Mouse (Mus musculus): ENCODE measurements around the gene Fgfr2. TPM values are rescaled to one million over a fixed set of nuclear protein-coding genes. Genes with fewer than 3 reads are reported as not detected.
"Not testable (repeated sequence)": the region's sequence is repeated elsewhere in the genome, so short reads cannot be mapped to it uniquely, and the experiment has no call there.

The Fgfr2 gene
- polyA plus RNA-seq, 1 experiment from 2014 or later: not detected

DNA sequence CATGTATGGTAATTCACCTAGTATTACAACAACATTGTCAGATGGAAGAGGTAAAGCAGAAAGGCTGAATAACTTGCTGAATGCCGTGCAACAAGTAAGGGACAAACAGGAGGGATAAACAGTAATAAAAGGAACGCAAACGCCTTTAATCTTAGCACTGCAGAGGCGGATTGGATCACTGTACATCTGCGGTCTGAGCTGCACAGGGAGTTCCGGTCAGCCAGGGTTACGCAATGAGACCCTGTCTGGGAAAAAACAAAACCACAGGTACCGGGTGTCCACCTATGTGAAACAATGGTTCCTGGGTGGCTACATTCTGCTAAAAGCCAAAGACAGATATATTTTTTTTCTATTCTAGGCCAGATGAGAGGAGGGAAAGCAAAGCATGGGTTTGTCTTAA, 2599.7 kb downstream of the Fgfr2 start:
- H3K79me2 ChIP-seq (ENCODE audit: inconsistent target): peaks cover 8% of the 10 kb centered on the region
- 44% methylated on average over 8 of the region's 8 CpGs for WGBS (ENCODE audit: missing documents)
- H3K27ac ChIP-seq: no peak overlapping the region
- no peak overlapping the region for H3K4me3 ChIP-seq (ENCODE audit: inconsistent target)
- no peaks in the 10 kb centered on the region for H3K36me3 ChIP-seq (ENCODE audit: inconsistent target)

DNA sequence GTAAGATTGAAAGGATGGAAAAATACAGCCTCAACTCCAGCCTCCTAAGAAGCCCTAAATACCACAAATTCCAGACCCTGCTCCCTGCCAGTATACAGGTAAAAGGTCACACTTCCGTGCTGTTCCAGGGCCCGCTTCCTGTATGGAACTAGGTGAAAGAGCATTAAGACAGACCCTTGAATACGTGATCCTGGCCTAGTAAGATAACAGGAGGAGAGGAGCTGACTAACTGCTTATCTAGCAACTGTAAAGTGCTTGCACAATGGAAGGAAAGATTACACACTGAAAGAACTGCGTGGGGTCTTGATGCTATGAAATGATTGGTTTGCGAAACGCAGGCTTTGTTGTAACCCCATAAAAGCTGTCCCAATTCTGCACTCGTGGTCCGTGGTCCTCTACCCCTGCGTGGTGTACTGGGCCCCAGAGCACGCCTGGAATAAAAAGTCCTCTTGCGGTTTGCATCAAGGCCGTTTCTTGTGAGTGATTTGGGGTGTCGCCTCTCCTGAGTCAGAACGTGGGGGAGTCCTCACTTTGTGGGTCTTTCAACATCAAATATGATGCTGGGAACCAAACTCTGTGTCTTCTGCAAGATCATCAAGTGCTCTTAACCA, 2602.2 kb downstream of the Fgfr2 start:
- H3K27ac ChIP-seq: no peak overlapping the region
- WGBS (ENCODE audit: missing documents): 79% methylated on average over 13 of the region's 14 CpGs

DNA sequence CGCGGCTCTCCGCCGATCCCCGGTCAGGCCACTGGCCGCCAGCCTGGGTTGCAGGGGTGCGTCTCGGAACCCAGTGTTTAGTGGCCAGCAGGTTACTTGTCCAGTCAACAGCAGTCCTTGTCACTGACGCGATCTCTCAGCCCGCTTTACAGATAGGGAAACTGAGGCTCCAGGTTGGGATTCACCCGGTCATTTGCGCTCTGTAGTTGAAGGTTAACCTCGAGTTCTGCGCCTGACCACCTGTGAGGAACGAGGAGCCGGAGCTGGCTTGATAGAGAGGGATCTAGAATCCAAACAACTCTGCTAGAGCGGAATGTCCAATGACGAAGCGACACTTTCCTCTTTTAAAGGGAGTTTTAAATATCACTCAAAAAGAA, 2603.1 kb downstream of the Fgfr2 start, which contains the start of gene Ate1:
Gene Ate1 (minus strand): TSS at position 321 of the 377 bp plus-strand sequence.
- peak within 1 kb of the TSS; percentile 72 for H3K27ac ChIP-seq
- H3K4me3 ChIP-seq (ENCODE audit: inconsistent target): peak within 1 kb of the TSS; percentile 75
- H3K79me2 ChIP-seq (ENCODE audit: inconsistent target): peaks cover 42% of the 10 kb centered on the region
- peaks cover 2% of the 10 kb centered on the region; the same call in 1 of the 2 replicates for H3K36me3 ChIP-seq (ENCODE audit: inconsistent target)
- 29% methylated on average over 20 of the region's 20 CpGs for WGBS (ENCODE audit: missing documents)

More for the DNA sequence above, 2602.2 kb downstream of the Fgfr2 start:
- Histone ChIP-seq H3K79me2 (ENCODE audit: inconsistent target) (peaks cover 33% of the 10 kb centered on the region), H3K36me3 (ENCODE audit: inconsistent target) (no peaks in the 10 kb centered on the region), H3K4me3 (ENCODE audit: inconsistent target) (no peak overlapping the region)

DNA sequence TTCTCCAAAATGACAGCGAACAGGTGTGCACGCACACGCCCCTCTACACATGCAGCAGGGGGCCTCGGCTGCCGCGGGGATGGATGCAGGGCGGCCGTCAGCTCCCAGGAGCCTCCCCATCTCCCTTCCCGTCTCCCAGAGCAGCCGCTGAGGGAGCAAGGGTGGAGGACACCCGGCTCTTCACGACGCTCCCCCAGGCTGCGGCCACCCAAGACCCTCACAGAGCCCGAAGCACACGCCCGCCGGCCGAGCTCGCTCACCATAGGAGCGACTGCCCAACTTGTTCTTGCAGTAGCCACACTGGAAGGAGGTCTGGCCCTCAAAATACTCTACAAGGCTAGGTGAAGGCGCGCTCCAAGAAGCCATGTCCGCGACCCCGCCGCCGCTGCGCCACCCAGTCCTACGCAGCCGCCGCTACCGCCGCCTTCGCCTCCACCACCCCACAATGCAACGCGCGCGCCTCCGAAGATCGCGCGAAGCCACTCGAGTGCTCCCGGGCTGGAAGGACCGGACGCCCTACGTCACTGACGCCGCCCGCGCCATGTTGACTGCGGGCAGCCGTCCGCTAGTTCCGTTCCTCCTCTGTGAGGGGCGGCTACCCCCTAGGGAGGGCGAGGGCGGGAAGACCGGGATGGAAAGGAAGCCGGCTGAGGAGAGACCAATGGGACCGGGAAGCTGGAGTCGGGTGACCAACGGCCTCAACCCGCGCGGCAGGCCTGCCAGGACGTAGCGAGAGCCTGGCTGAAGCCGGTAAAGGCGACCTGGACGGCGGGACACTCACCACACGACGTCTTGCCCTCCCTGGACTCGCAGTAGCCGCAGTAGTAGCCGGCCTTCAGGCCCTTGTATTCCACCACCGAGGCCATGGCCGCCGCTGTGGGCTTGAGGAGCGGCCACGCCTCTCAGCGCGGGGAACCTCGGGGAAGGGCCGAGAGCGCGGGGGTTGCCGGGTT, 2603.8 kb downstream of the Fgfr2 start:
- peak overlapping the region; percentile 75 for H3K4me3 ChIP-seq (ENCODE audit: inconsistent target)
- H3K27ac ChIP-seq: peak overlapping the region; percentile 72
- H3K79me2 ChIP-seq (ENCODE audit: inconsistent target): peaks cover 49% of the 10 kb centered on the region
- H3K36me3 ChIP-seq (ENCODE audit: inconsistent target): peaks cover 4% of the 10 kb centered on the region; the same call in 1 of the 2 replicates
- under 1% methylated on average over 73 of the region's 90 CpGs for WGBS (ENCODE audit: missing documents)

DNA sequence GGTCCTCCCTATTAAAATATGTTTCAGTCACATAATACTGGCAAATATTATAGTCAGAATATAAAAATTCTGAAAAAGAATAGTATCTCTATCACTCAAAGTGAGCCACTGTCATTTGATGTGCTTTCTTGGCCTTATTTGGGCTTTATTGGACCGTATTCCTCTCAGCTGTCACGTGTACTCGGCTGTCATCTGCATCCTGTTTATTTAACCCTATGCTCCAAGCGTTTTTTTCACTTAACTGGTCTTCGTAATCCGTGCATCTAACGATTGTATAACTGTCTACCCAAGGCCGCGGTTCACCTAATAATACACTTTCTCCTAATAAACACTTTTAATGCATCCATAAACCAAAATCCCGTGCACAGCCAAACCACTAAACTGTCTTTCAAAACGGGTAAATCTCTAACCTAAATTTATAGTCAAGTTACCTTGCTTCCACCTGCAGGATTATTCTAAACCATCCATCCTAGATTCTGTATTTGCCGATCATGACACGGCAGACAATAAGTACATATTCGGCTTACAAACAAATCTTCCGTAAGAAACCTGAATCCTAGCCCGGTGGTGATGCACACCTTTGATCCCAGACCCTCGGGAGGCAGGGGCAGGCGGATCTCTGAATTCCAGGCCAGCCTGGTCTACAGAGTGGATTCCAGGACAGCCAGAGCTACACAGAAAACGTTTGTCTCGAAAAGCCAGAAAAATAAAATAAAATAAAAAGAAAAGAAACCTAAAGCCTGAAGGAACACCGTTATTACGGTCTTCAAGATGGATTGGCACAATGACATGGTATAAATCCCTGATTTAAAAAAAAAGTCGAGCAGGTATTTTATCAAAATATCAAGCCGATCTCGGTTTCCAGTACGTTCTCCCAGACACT, 2604.7 kb downstream of the Fgfr2 start:
- H3K79me2 ChIP-seq (ENCODE audit: inconsistent target): peaks cover 57% of the 10 kb centered on the region
- peak overlapping the region; percentile 75 for H3K4me3 ChIP-seq (ENCODE audit: inconsistent target)
- 0 out of 2 replicates have a peak overlapping the region, but pooled peaks have one; percentile 38 for H3K27ac ChIP-seq
- peaks cover 11% of the 10 kb centered on the region; the same call in 1 of the 2 replicates for H3K36me3 ChIP-seq (ENCODE audit: inconsistent target)
- 26% methylated on average over 26 of the region's 26 CpGs for WGBS (ENCODE audit: missing documents)

DNA sequence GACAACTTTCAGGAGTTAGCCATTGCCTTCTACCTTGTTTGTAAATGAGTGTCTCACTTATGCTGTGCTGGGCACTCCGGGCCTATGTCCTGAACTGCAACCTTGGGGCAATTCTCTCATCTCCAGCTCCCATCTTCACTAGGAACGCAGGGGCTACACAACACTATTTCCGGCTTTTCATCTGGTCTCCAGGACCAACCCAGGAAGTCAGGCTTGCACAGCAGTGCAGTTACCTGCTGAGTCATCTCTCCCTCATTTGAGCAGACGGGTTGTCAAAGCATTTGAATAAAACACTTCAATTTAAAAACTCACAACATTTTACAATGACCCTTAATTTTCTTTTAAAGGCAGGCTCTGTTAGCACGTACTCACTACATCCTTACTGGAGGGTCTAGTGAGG, 2612.9 kb downstream of the Fgfr2 start:
- H3K36me3 ChIP-seq (ENCODE audit: inconsistent target): peaks cover 52% of the 10 kb centered on the region
- H3K4me3 ChIP-seq (ENCODE audit: inconsistent target): no peak overlapping the region
- WGBS (ENCODE audit: missing documents): 80% methylated on average over 5 of the region's 5 CpGs
- H3K79me2 ChIP-seq (ENCODE audit: inconsistent target): peaks cover 17% of the 10 kb centered on the region
- no peak overlapping the region for H3K27ac ChIP-seq

DNA sequence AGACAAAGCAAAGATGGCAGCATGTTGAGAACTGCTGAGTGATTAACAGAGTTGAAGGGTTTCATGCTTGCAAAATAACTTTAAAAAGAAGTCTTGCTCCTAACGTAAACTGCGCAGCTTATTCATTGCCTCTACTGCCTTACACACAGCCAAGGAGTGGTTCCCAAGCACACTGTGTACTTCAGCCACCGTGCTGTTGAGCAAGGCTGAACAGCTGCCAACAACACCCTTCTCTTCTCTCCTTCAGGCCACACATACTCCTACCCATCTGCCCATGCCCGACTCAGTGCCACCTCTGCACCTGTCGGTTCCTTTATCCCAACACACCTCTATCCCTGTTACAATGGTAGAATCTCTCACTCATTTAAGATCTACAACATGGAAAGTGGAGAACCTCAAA, 2620.1 kb downstream of the Fgfr2 start:
- 97% methylated on average over 5 of the region's 5 CpGs for WGBS (ENCODE audit: missing documents)
- Histone ChIP-seq H3K4me3 (ENCODE audit: inconsistent target) (no peak overlapping the region), H3K27ac (no peak overlapping the region), H3K36me3 (ENCODE audit: inconsistent target) (peaks cover 57% of the 10 kb centered on the region), H3K79me2 (ENCODE audit: inconsistent target) (no peaks in the 10 kb centered on the region)

DNA sequence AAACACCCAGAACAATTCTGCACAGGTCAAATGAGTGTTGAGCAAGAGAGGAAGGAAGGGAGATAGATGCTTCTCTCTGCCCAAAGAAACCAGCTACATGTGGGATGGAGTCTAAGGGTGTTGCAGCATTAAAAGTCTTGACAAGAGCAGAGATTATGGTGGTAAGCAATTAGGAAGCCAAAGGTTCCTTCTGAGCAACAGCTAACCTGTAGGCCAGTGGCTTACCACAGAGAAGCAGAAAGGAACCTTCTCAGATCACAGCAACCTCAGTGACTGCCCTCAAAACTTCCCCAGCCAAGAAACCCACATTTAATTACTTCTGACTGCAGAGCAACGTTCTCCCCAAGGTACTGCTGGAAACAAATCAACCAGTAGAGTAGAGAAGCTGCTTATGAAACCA, 2621.7 kb downstream of the Fgfr2 start:
- no peak overlapping the region for H3K4me3 ChIP-seq (ENCODE audit: inconsistent target)
- H3K79me2 ChIP-seq (ENCODE audit: inconsistent target): no peaks in the 10 kb centered on the region
- WGBS (ENCODE audit: missing documents): 8% methylated on average over 1 of the region's 1 CpGs
- H3K36me3 ChIP-seq (ENCODE audit: inconsistent target): peaks cover 44% of the 10 kb centered on the region
- no peak overlapping the region for H3K27ac ChIP-seq

DNA sequence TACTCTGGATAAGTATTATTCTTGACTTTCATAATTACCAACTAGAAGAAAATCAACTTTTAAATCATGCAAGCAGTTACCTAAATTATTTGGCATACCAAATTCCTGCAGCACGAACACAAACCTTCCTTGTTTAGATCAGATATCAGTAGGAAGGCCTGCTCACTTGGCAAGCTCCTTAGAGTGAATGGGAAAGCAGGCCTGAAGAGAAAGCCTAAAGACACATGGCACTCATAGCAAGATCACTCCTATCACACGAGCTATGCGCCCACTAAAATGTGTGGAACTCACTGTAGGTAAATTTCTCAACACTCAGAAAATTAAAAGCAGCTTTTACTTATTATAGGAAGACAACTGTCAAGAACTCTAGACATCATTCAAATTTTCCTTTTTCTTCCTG, 2629.8 kb downstream of the Fgfr2 start:
- Histone ChIP-seq H3K4me3 (ENCODE audit: inconsistent target) (no peak overlapping the region), H3K36me3 (ENCODE audit: inconsistent target) (no peaks in the 10 kb centered on the region; the same call in 1 of the 2 replicates), H3K27ac (no peak overlapping the region), H3K79me2 (ENCODE audit: inconsistent target) (peaks cover 4% of the 10 kb centered on the region; the same call in 1 of the 2 replicates)
- 92% methylated on average over 3 of the region's 3 CpGs for WGBS (ENCODE audit: missing documents)

DNA sequence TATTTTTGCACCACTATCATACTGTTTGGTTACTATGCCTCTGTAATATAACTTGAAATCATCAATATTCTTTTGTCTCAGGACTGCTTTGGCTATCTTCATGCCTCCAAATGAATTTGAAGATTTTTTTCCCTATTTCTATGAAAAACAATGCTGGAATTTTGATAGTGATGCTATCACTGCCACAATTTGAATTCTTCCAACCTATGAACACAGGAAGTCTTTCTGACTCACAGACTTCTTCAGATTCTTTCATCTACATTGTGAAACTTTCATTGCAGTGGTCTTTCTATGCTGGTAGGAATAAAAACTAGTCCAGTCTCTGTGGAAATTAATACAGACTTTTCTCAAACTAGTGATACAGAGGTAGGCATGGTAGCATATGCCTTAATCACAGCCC, 2631.1 kb downstream of the Fgfr2 start:
- Histone ChIP-seq H3K79me2 (ENCODE audit: inconsistent target) (peaks cover 4% of the 10 kb centered on the region; the same call in 1 of the 2 replicates), H3K36me3 (ENCODE audit: inconsistent target) (no peaks in the 10 kb centered on the region; the same call in 1 of the 2 replicates), H3K27ac (no peak overlapping the region), H3K4me3 (ENCODE audit: inconsistent target) (no peak overlapping the region)

DNA sequence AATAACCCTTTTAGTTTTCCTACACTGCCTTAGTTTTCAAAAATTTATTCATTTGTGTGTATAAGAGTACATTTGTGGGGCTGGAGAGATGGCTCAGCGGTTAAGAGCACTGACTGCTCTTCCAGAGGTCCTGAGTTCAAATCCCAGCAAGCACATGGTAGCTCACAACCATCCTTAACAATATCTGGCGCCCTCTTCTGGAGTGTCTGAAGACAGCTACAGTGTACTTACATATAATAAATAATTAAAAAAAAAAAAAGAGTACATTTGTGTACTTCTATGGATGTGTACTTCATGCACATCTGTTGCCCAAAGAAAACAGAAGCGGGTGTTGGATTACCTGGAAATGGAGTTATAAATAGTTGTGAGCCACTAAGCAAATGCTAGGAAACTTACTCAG, 2644.1 kb downstream of the Fgfr2 start:
- not testable (repeated sequence) for H3K27ac ChIP-seq; H3K36me3 ChIP-seq (ENCODE audit: inconsistent target); H3K79me2 ChIP-seq (ENCODE audit: inconsistent target); H3K4me3 ChIP-seq (ENCODE audit: inconsistent target)
- whole genome bisulfite sequencing (ENCODE audit: missing documents): 97% methylated on average over 3 of the region's 3 CpGs

DNA sequence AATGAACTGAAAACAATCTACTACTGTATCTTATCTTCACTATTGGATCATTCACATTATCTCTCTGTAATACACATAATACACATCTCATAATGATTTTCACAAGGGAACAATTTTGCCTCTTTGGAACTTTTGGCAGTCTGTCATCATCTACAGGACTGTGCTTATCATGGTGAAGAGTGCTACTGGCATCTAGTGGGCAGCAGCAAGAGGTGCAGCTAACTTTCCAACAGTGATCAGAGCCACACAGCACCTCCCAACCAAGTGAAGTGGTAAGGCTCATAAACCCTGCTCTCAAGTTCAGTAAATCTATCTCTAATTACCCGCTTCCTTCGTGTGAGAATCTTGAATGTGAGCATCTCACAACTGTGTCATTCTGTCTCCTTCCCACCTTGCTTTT, 2647.2 kb downstream of the Fgfr2 start:
- WGBS (ENCODE audit: missing documents): 77% methylated on average over 2 of the region's 2 CpGs
- H3K36me3 ChIP-seq (ENCODE audit: inconsistent target): 0 out of 2 replicates have a peak, but pooled peaks cover 7% of the 10 kb centered on the region
- no peaks in the 10 kb centered on the region for H3K79me2 ChIP-seq (ENCODE audit: inconsistent target)
- no peak overlapping the region for H3K27ac ChIP-seq
- no peak overlapping the region for H3K4me3 ChIP-seq (ENCODE audit: inconsistent target)

DNA sequence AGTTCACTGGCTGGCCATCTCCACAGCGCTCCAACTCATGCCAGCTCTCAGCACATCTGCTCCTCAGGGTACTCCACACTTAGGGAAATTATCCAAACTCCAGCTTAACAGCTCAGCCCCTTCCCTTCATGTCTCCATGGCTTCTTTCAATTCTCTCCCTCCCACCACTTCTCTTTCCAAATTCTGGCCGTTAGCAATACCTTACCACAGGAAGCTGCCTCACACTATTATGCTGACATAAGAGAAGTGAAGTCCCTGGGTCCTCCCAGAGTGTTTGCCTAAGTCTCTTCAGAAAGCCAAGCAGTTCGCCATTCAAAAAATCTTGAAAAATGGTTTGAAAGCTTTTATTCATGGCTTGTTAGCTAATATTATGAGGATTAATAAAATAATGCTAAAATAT, 2649.3 kb downstream of the Fgfr2 start:
- Histone ChIP-seq H3K27ac (no peak overlapping the region), H3K79me2 (ENCODE audit: inconsistent target) (no peaks in the 10 kb centered on the region), H3K36me3 (ENCODE audit: inconsistent target) (0 out of 2 replicates have a peak, but pooled peaks cover 7% of the 10 kb centered on the region), H3K4me3 (ENCODE audit: inconsistent target) (no peak overlapping the region)
- WGBS (ENCODE audit: missing documents): 38% methylated on average over 3 of the region's 3 CpGs

DNA sequence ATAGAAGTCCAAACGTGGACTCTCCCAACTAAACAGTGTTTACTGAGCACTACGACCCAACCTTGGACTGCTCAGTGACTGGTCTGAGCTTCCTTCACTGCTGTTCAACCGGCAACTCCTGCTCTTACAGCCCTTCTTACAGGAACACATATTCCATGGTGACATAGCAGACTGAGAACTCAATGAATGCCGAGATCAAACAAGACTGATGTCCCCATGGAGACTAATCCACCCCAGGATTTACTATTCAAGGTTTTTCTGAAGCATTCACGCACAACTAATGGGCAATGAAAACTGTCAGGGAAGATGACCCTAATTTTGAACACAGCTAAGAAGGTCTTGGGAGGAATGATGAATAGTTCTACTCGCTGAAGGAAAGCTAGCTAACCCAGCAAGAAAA, 2650.5 kb downstream of the Fgfr2 start:
- WGBS (ENCODE audit: missing documents): 95% methylated on average over 6 of the region's 6 CpGs
- no peak overlapping the region for H3K27ac ChIP-seq
- H3K79me2 ChIP-seq (ENCODE audit: inconsistent target): no peaks in the 10 kb centered on the region
- H3K36me3 ChIP-seq (ENCODE audit: inconsistent target): 0 out of 2 replicates have a peak, but pooled peaks cover 7% of the 10 kb centered on the region
- no peak overlapping the region for H3K4me3 ChIP-seq (ENCODE audit: inconsistent target)

Data from macrophage (primary cell).